Mouse (Mus musculus) CD4-positive, CD25-positive, alpha-beta regulatory T cell, adult 4 months (primary cell): ENCODE results near the gene Spdye4a. TPM values are rescaled to one million over a fixed set of nuclear protein-coding genes. Genes with fewer than 3 reads are reported as not detected.

Experiments used
- ATAC-seq: one replicate; pipeline ENCODE4 v1.8.0; 2017
- polyA plus RNA-seq, 2 experiments: library from polyadenylated mRNA; unstranded; fragments of 100-300 nt; shearing (Covaris generic); gene quantifications; one replicate each; pipeline ENCODE4 v1.2.1; 2017

The Spdye4a gene
- not detected for polyA plus RNA-seq

- ATAC-seq, result no peak
Observed at GRCm38 (mm10) chr5:143226790-143227189, at the start of gene Spdye4a. Spdye4a (minus strand) TSS chr5:143226890.

DNA sequence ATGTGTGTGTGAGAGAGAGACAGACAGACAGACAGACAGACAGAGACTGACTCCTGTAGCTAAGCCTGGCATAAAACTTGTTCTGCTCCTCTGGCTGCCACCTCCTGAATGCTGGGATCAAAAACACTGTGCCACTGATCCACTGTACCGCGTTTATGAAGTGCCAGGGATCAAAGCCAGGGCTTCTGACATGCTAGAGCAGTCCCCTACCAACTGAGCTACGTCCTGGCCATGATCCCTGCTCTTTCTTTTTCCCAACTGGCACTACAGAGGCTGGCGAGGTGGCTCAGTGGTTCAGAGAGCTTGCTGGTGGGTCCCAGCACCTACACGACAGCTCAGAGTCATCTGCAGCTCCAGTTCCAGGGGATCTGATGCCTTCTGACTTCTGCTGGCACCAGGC, 49.1 kb upstream of the Spdye4a start:
- ATAC-seq, result no peak

DNA sequence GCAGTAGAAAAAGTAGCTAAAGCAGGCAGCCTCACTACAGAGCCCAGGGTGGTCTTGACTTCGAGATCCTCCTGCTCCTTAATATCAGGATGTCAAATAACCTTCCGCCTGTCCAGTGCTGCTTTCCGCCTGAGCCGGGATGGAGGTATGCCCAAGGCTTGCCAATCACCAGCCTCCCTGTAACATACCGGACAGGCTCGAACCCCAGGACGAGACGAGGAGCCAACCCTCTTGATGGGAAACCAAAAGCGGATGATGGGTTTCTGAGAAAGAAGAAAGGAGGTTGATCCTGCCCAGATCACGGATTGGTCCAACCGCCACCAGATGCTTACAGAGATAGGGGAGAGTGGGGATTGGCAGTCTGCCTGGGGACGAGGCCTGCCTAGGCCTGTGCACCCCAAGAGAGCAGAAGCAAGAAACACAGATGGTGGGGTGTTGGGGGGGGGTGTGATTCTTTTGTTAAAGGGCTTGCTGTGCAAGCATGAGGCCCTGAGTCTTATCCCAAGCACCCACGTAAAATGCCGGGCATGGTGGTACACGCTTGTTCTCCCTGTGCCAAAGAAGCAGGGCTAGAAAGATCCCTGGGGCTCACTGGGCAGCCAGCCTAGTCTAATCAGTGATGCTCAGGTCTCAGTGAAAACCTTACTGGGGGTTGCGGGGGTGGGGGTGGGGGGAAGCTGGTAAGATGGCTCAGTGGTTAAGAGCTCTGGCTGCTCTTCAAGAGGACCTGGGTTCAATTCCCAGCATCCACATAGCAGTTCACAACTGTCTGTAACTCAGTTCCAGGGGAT, 46.0 kb upstream of the Spdye4a start:
- ATAC-seq, result no peak

- no peak for ATAC-seq
Observed at GRCm38 (mm10) chr5:143272108-143272507, 45.4 kb upstream of the Spdye4a start.

GRCm38 (mm10) chr5:143271642-143272041, 45.0 kb upstream of the Spdye4a start:
- ATAC-seq, result no peak

- no peak for ATAC-seq
Observed at GRCm38 (mm10) chr5:143270151-143270519, 43.4 kb upstream of the Spdye4a start.

GRCm38 (mm10) chr5:143269363-143270150, 42.9 kb upstream of the Spdye4a start, which contains the start of gene Zfp316:
Zfp316 (minus strand) TSS chr5:143270022.
- peak; percentile 69 for ATAC-seq

GRCm38 (mm10) chr5:143268985-143269362, 42.3 kb upstream of the Spdye4a start:
- ATAC-seq, result no peak

DNA sequence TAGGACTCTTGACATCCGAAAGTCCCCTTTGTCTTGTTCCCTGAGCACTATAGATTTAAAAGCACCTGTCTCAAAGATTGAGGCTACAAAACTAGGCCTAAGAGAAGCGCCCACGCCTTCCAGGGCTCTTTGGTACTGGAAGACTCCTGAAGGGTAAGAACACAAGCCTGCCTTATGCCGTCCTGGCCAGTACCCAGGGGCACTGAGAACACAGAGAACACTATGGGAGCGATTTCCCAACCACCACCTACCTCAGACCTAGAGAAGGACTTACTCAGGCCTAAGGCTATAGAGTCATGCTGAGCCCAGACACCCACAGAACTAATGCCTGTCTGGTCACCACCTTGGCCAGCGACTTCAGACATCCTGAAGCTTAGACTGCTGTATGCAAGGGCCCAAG, 40.1 kb upstream of the Spdye4a start:
- no peak for ATAC-seq

DNA sequence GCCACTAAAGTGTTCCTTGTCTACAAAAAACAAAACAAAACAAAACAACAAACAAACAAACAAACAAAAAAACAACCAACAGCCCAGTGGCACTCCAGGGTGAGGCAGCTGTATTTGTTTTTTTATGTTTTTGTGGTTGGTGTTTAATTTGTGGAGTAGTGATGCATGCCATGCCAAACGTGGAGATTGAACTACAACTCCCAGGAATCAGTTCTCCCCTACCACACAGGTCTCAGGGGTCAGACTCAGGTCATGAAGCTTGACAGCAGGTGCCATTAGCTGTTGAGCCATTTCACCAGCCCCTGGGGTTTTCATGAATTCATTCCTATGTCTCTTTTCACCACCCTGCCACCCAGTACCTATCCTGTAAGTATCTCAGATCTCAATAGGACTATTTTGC, 38.7 kb upstream of the Spdye4a start:
- no peak for ATAC-seq

DNA sequence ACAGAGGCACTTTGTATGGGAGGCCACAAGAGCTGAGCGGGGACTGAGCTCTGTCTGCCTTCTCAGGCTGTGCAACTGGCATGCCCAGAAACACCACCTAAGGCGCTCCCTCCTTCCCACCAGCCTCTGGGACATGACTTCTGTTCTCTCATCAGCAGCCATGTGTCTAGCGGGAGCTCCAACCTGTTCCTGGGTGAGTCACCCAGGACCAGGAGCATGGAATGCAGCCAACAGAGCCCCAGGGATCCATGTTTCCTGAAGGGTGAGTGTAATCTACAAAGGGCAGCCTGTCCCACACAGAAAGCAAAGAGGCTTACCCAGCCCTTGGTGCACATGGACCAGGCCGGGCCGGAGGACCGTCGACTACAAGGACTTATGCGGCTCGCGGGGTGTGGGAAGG, 38.0 kb upstream of the Spdye4a start:
- no peak for ATAC-seq

GRCm38 (mm10) chr5:143261636-143262035, 34.9 kb upstream of the Spdye4a start:
- ATAC-seq, result no peak

DNA sequence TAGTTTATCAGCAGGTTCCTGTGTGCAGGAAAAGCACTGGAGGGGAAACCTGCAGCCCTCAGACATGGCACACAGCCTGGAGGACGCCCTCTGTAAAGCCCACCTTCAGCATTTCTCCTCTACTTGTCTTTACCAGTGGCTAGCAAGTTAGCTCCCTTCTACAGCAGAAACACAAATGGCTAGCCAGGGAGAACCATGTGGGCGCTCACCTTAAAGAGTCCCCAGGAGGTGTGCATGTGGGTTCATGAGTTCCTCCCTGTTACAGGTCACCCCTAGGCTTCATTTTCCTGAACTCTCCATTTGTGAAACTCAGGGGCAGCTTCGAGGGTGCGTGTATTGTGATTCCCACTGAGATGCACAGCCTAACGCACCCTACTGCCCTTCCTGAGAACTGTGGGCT, 29.1 kb upstream of the Spdye4a start:
- no peak for ATAC-seq

- ATAC-seq, result no peak
Observed at GRCm38 (mm10) chr5:143255131-143255519, 28.4 kb upstream of the Spdye4a start.

- no peak for ATAC-seq
Observed at GRCm38 (mm10) chr5:143254487-143255130, 27.9 kb upstream of the Spdye4a start.

GRCm38 (mm10) chr5:143253881-143254486, 27.3 kb upstream of the Spdye4a start:
- ATAC-seq, result no peak

DNA sequence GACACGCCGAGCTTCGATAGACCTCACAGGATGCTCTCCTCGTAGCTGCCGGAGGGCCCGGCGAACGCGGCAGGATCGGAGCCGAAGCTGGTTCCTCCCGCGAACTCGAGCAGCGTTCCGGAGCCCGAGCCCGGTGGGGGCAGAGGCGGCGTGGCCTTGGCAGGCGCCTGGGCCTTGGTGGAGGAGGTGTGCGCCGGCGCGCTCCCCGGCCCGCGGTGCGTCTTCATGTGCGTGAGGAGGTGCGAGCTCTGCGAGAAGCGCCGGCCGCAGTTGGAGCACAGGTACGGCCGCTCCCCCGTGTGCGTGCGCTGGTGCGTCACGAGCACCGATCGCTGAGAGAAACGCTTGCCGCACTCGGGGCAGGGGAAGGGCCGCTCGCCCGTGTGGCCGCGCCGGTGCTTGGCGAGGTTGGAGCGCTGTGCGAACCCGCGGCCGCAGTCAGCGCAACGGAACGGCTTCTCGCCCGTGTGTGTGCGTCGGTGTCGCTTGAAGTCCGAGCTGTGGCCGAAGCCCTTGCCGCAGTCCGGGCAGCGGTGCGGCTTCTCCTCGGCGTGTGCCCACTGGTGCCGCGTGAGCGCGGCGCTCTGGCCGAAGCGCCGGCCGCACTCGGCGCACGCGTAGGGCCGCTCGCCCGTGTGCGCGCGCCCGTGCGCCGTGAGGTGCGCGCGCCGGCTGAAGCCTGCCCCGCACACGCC, 26.6 kb upstream of the Spdye4a start:
- ATAC-seq, result no peak

DNA sequence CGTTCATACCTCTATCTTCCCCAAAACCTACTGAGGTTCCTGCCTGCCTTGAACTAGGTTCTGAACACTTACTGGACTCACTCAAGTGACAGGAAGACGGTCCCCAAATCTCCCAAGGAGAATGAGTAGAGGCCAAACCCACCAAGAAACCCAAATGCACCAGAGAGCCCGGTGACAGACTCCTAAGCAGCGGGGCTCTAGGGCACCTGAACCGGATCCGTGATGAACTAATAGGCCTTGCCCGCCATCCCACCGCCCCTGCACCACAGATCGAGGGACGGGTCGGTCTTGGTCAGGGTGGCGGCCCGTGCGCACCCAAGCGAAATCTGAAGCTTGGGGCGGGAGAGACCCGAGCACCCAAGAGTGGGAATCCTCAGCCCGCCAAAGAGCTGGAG, 26.1 kb upstream of the Spdye4a start:
- no peak for ATAC-seq

GRCm38 (mm10) chr5:143252039-143252438, 25.3 kb upstream of the Spdye4a start:
- no peak for ATAC-seq

DNA sequence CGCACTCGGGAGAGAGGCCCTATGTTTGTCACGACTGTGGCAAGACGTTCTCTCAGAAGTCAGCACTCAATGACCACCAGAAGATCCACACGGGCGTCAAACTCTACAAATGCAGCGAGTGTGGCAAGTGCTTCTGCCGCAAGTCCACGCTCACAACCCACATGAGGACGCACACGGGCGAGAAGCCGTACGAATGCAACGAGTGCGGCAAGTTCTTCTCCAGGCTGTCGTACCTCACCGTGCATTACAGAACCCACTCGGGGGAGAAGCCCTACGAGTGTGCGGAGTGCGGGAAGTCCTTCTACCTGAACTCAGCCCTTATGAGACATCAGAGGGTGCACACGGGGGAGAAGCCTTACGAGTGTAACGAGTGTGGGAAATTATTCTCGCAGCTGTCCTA, 18.2 kb upstream of the Spdye4a start:
- ATAC-seq, result no peak

- no peak for ATAC-seq
Observed at GRCm38 (mm10) chr5:143236036-143236435, 9.3 kb upstream of the Spdye4a start.

- ATAC-seq, result peak; percentile 96
Observed at GRCm38 (mm10) chr5:143235028-143235693, 8.5 kb upstream of the Spdye4a start, which contains the start of gene Zfp12. Zfp12 (plus strand) TSS chr5:143235163.
